8 mouse cellular contexts compared by ENCODE assay signal in genomic region chr4:118216726-118217595, GRCm38 (mm10). TPM values are rescaled to one million over a fixed set of nuclear protein-coding genes. Genes with fewer than 3 reads are reported as not detected.
A peak's percentile ranks its signal among the peaks of the same experiment; 100 is the strongest.
DNase-seq lines count a peak whose midpoint lies in the region; ATAC-seq lines count a peak whose summit lies in the region.

No protein-coding gene starts in this region.

- peak; percentile 65 for ATAC-seq in midbrain, embryonic 13.5 days
- peak; percentile 20; the same call in 1 of the 2 replicates for ATAC-seq in stomach, embryonic 15.5 days (ENCODE audit: insufficient read depth, low FRiP score, low read depth)

- H3K4me1 ChIP-seq in limb, embryonic 10.5 days = no peaks in the 10 kb centered on the region
- H3K4me1 ChIP-seq in midbrain, embryonic 13.5 days (replicated peaks) = no peaks in the 10 kb centered on the region
- H3K4me1 ChIP-seq in stomach, embryonic 15.5 days = no peaks in the 10 kb centered on the region

- H3K27me3 ChIP-seq in limb, embryonic 10.5 days (ENCODE audit: low read depth, poor library complexity, severe bottlenecking) = no peaks in the 10 kb centered on the region
- H3K27me3 ChIP-seq in midbrain, embryonic 13.5 days = no peaks in the 10 kb centered on the region
- H3K27me3 ChIP-seq in stomach, embryonic 15.5 days (replicated peaks) = no peaks in the 10 kb centered on the region

- peak; percentile 51 to 54 for DNase-seq in B cell, adult 2 months
- DNase-seq in adipocyte (ENCODE audit: low spot score) = peak; percentile 38
- peak; percentile 69 for DNase-seq in embryo, embryonic 11 days
- DNase-seq in gastrocnemius, postnatal 36 days = peak; percentile 39 to 61
- peak; percentile 76 for DNase-seq in kidney, adult 18-20 months
- DNase-seq in limb, embryonic 10.5 days (ENCODE audit: low spot score) = peak; percentile 64

- H3K9me3 ChIP-seq in limb, embryonic 10.5 days (replicated peaks) = no peaks in the 10 kb centered on the region
- no peaks in the 10 kb centered on the region for H3K9me3 ChIP-seq in midbrain, embryonic 13.5 days
- H3K9me3 ChIP-seq in stomach, embryonic 15.5 days = no peaks in the 10 kb centered on the region

- H3K4me3 ChIP-seq in limb, embryonic 10.5 days = no peak overlapping the region
- no peak overlapping the region for H3K4me3 ChIP-seq in midbrain, embryonic 13.5 days (replicated peaks)
- H3K4me3 ChIP-seq in stomach, embryonic 15.5 days (replicated peaks) = no peak overlapping the region

- intact Hi-C loops in gastrocnemius, postnatal 36 days (cut with DNase I) = loop anchor here (1.0 to 5.0 kb wide), 2 partner anchors 75 to 125 kb away; no protein-coding TSS in a partner anchor

- 86% methylated on average over 17 of the region's 17 CpGs for WGBS in limb, embryonic 10.5 days
- WGBS in midbrain, embryonic 13.5 days = 86% methylated on average over 17 of the region's 17 CpGs
- WGBS in stomach, embryonic 15.5 days = 78% methylated on average over 17 of the region's 17 CpGs

- no peak overlapping the region for H3K9ac ChIP-seq in midbrain, embryonic 13.5 days (replicated peaks)
- H3K9ac ChIP-seq in stomach, embryonic 15.5 days = no peak overlapping the region

- H3K36me3 ChIP-seq in limb, embryonic 10.5 days = peaks cover 99% of the 10 kb centered on the region
- peaks cover 99% of the 10 kb centered on the region for H3K36me3 ChIP-seq in midbrain, embryonic 13.5 days
- H3K36me3 ChIP-seq in stomach, embryonic 15.5 days = peaks cover 58% of the 10 kb centered on the region

- H3K27ac ChIP-seq in limb, embryonic 10.5 days = no peak overlapping the region
- H3K27ac ChIP-seq in midbrain, embryonic 13.5 days = no peak overlapping the region
- H3K27ac ChIP-seq in stomach, embryonic 15.5 days = no peak overlapping the region

- no peak overlapping the region for H3K4me2 ChIP-seq in midbrain, embryonic 13.5 days (replicated peaks)
- H3K4me2 ChIP-seq in stomach, embryonic 15.5 days = no peak overlapping the region

RNA-seq across cellular contexts. Expression of gene Kdm4a, which starts 37.1 kb away (rescaled TPM):
- total RNA-seq in gastrocnemius, postnatal 36 days (2021) = 10 to 100 TPM; 16.4 to 17.4 TPM
- polyA plus RNA-seq in limb, embryonic 10.5 days (2016; fragmentation: Nextera tagmentation; extraction: Ambion mirVana) = 33.7 and 42.7 TPM in 2 replicates
- polyA plus RNA-seq in midbrain, embryonic 13.5 days (2015; fragmentation: Nextera tagmentation; extraction: Ambion mirVana) = 63.7 and 64.8 TPM in 2 replicates
- 30.8 and 35.3 TPM in 2 replicates for polyA plus RNA-seq in stomach, embryonic 15.5 days (2015; fragmentation: Nextera tagmentation; extraction: Ambion mirVana)
